Mouse (Mus musculus): ENCODE measurements around the gene Tmprss6.

Gene Tmprss6

GRCm38 (mm10) chr15:78442231-78442630, 26.2 kb downstream of the Tmprss6 start:
- no peak for DNase-seq

- no peak for DNase-seq
Measured at GRCm38 (mm10) chr15:78438973-78439372, 29.5 kb downstream of the Tmprss6 start.

GRCm38 (mm10) chr15:78438505-78438904, 29.9 kb downstream of the Tmprss6 start:
- DNase-seq: no peak

- no peak for DNase-seq
Measured at GRCm38 (mm10) chr15:78438018-78438394, 30.4 kb downstream of the Tmprss6 start.

GRCm38 (mm10) chr15:78437237-78438017, 31.0 kb downstream of the Tmprss6 start:
- DNase-seq: peak; percentile 42

GRCm38 (mm10) chr15:78436380-78437192, 31.8 kb downstream of the Tmprss6 start:
- peak; percentile 88 for DNase-seq

GRCm38 (mm10) chr15:78435681-78436080, 32.8 kb downstream of the Tmprss6 start:
- DNase-seq: no peak

GRCm38 (mm10) chr15:78434896-78435520, 33.4 kb downstream of the Tmprss6 start:
- DNase-seq: peak; percentile 43

GRCm38 (mm10) chr15:78431541-78432121, 36.8 kb downstream of the Tmprss6 start:
- DNase-seq: peak; percentile 77

- no peak for DNase-seq
Measured at GRCm38 (mm10) chr15:78430874-78431273, 37.6 kb downstream of the Tmprss6 start.

- DNase-seq: peak; percentile 74
Measured at GRCm38 (mm10) chr15:78429871-78430622, 38.4 kb downstream of the Tmprss6 start.

GRCm38 (mm10) chr15:78429139-78429459, 39.3 kb downstream of the Tmprss6 start:
- DNase-seq: no peak

GRCm38 (mm10) chr15:78428391-78429138, 39.9 kb downstream of the Tmprss6 start, which contains the start of gene Kctd17:
Gene Kctd17, plus strand, starts transcription at chr15:78428564.
- peak; percentile 86 for DNase-seq

- no peak for DNase-seq
Measured at GRCm38 (mm10) chr15:78425230-78425629, 43.2 kb downstream of the Tmprss6 start.

- DNase-seq: peak; percentile 75
Measured at GRCm38 (mm10) chr15:78424507-78424906, 43.9 kb downstream of the Tmprss6 start.

GRCm38 (mm10) chr15:78422046-78422956, 46.1 kb downstream of the Tmprss6 start:
- peak; percentile 85 for DNase-seq

- DNase-seq: no peak
Measured at GRCm38 (mm10) chr15:78420395-78420794, 48.0 kb downstream of the Tmprss6 start.

- DNase-seq: peak; percentile 92
Measured at GRCm38 (mm10) chr15:78416937-78417336, 51.5 kb downstream of the Tmprss6 start.

- no peak for DNase-seq
Measured at GRCm38 (mm10) chr15:78414157-78414556, 54.3 kb downstream of the Tmprss6 start.

- DNase-seq: no peak
Measured at GRCm38 (mm10) chr15:78413719-78414117, 54.7 kb downstream of the Tmprss6 start.
